Comparison of ENCODE assay signal across 24 mouse cellular contexts in the genomic region with DNA sequence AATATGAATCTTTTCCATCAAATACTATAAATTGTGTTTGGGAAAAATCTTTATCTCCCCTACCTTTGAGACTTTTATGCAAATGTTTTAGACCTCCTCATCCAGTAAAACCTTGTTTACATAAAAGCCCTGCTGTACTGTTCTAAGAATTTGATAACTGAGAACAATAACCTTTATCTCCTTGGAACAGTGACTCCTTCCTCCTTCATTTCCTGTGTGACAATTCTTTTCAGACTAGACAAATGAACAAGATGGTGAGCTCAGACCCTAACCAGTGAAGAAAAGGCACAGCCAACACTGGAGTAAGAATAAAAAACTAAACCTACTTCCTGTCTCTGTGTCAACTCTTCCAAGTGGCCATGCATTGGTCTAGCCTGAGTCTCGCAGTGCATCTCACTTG.
A peak's percentile ranks its signal among the peaks of the same experiment; 100 is the strongest.
DNase-seq lines count a peak whose midpoint lies in the region; ATAC-seq lines count a peak whose summit lies in the region.
"Had no signal": no experiment of that assay in that cellular context is flagged by ENCODE, and none has a peak within 500 bp of the region (broad histone marks: within the 10 kb centered on the region; RNA-seq: fewer than 3 reads in every experiment).

No protein-coding gene starts in this region.

- no peak for ATAC-seq in kidney, embryonic 16.5 days (ENCODE audit: low FRiP score, low TSS enrichment)
- no peak for ATAC-seq in lung, embryonic 15.5 days (ENCODE audit: borderline replicate concordance, extremely low read depth, low FRiP score, low TSS enrichment)
- no peak for ATAC-seq in limb, embryonic 13.5 days (ENCODE audit: low FRiP score, low read depth)
- ATAC-seq: hindbrain, embryonic 16.5 days; intestine, postnatal 0 days; liver, embryonic 12.5 days; midbrain, embryonic 15.5 days had no signal

- peaks cover 59% of the 10 kb centered on the region for H3K4me1 ChIP-seq in heart, embryonic 10.5 days
- peaks cover 65% of the 10 kb centered on the region for H3K4me1 ChIP-seq in kidney, embryonic 16.5 days (ENCODE audit: insufficient read depth, low read length)
- peaks cover 33% of the 10 kb centered on the region for H3K4me1 ChIP-seq in lung, embryonic 15.5 days
- H3K4me1 ChIP-seq in limb, embryonic 13.5 days = peaks cover 52% of the 10 kb centered on the region
- H3K4me1 ChIP-seq: stomach, embryonic 15.5 days had no signal

- no peak for DNase-seq in heart, embryonic 10.5 days (ENCODE audit: low spot score)
- DNase-seq in heart, adult 11 months = no peak
- no peak for DNase-seq in kidney, postnatal 36 days
- DNase-seq in lung, postnatal 36 days = no peak
- no peak for DNase-seq in adrenal gland, postnatal 36 days
- DNase-seq: adrenal gland, postnatal 25 days; cerebellum, adult 18-20 months; cerebellum, postnatal 25 days; embryo, embryonic 11 days; heart, adult 18-20 months; kidney, postnatal 14 days; right cerebral cortex, postnatal 25 days; thymus, adult 18-20 months; thymus, postnatal 4 days had no signal

- H3K9ac ChIP-seq in kidney, embryonic 16.5 days (replicated peaks; ENCODE audit: low read length) = no peak overlapping the region
- no peak overlapping the region for H3K9ac ChIP-seq in lung, embryonic 15.5 days
- H3K9ac ChIP-seq in limb, embryonic 13.5 days = no peak overlapping the region
- H3K9ac ChIP-seq: embryonic facial prominence, embryonic 15.5 days; liver, embryonic 12.5 days; midbrain, embryonic 15.5 days; stomach, embryonic 15.5 days had no signal

- H3K27ac ChIP-seq in heart, embryonic 10.5 days = peak overlapping the region; percentile 57
- H3K27ac ChIP-seq in kidney, embryonic 16.5 days (ENCODE audit: low read length) = peak overlapping the region; percentile 46; the same call in 1 of the 2 replicates
- peak overlapping the region; percentile 35 for H3K27ac ChIP-seq in lung, embryonic 15.5 days
- peak overlapping the region; percentile 65; the same call in 1 of the 2 replicates for H3K27ac ChIP-seq in limb, embryonic 13.5 days
- H3K27ac ChIP-seq: embryonic facial prominence, embryonic 15.5 days; liver, embryonic 12.5 days; midbrain, embryonic 15.5 days; stomach, embryonic 15.5 days had no signal

- no peak overlapping the region for H3K4me2 ChIP-seq in kidney, embryonic 16.5 days (replicated peaks; ENCODE audit: low read depth, low read length)
- no peak overlapping the region for H3K4me2 ChIP-seq in lung, embryonic 15.5 days
- H3K4me2 ChIP-seq in limb, embryonic 13.5 days (replicated peaks) = no peak overlapping the region
- H3K4me2 ChIP-seq: embryonic facial prominence, embryonic 15.5 days; liver, embryonic 12.5 days; midbrain, embryonic 15.5 days; stomach, embryonic 15.5 days had no signal

- no peaks in the 10 kb centered on the region for H3K9me3 ChIP-seq in heart, embryonic 10.5 days
- H3K9me3 ChIP-seq in kidney, embryonic 16.5 days (ENCODE audit: low read length) = no peaks in the 10 kb centered on the region
- H3K9me3 ChIP-seq in lung, embryonic 15.5 days = no peaks in the 10 kb centered on the region
- no peaks in the 10 kb centered on the region for H3K9me3 ChIP-seq in limb, embryonic 13.5 days
- H3K9me3 ChIP-seq: embryonic facial prominence, embryonic 15.5 days; liver, embryonic 12.5 days; megakaryocyte, embryonic 14.5 days; midbrain, embryonic 15.5 days; stomach, embryonic 15.5 days had no signal

- no peak overlapping the region for H3K4me3 ChIP-seq in heart, embryonic 10.5 days
- no peak overlapping the region for H3K4me3 ChIP-seq in kidney, embryonic 16.5 days (ENCODE audit: low read length)
- no peak overlapping the region for H3K4me3 ChIP-seq in lung, embryonic 15.5 days
- H3K4me3 ChIP-seq in limb, embryonic 13.5 days = no peak overlapping the region
- H3K4me3 ChIP-seq: embryonic facial prominence, embryonic 15.5 days; liver, embryonic 12.5 days; megakaryocyte, embryonic 14.5 days; midbrain, embryonic 15.5 days; stomach, embryonic 15.5 days had no signal

- no peaks in the 10 kb centered on the region for H3K27me3 ChIP-seq in heart, embryonic 10.5 days (ENCODE audit: insufficient read depth, poor library complexity, severe bottlenecking)
- H3K27me3 ChIP-seq in kidney, embryonic 16.5 days (ENCODE audit: insufficient read depth, low read length) = no peaks in the 10 kb centered on the region
- no peaks in the 10 kb centered on the region for H3K27me3 ChIP-seq in lung, embryonic 15.5 days
- no peaks in the 10 kb centered on the region for H3K27me3 ChIP-seq in limb, embryonic 13.5 days
- H3K27me3 ChIP-seq: embryonic facial prominence, embryonic 15.5 days; liver, embryonic 12.5 days; midbrain, embryonic 15.5 days; stomach, embryonic 15.5 days had no signal

- WGBS in heart, embryonic 10.5 days = 60% methylated on average over 1 of the region's 1 CpGs
- 80% methylated on average over 1 of the region's 1 CpGs for WGBS in kidney, embryonic 16.5 days
- WGBS in lung, embryonic 15.5 days = 67% methylated on average over 1 of the region's 1 CpGs
- 63% methylated on average over 1 of the region's 1 CpGs for WGBS in limb, embryonic 13.5 days

- H3K36me3 ChIP-seq in heart, embryonic 10.5 days = no peaks in the 10 kb centered on the region
- H3K36me3 ChIP-seq in kidney, embryonic 16.5 days (ENCODE audit: insufficient read depth, low read length) = no peaks in the 10 kb centered on the region
- no peaks in the 10 kb centered on the region for H3K36me3 ChIP-seq in lung, embryonic 15.5 days
- H3K36me3 ChIP-seq in limb, embryonic 13.5 days = no peaks in the 10 kb centered on the region
- H3K36me3 ChIP-seq: embryonic facial prominence, embryonic 15.5 days; liver, embryonic 12.5 days; midbrain, embryonic 15.5 days; stomach, embryonic 15.5 days had no signal
